ENCODE assay signal across 17 mouse cellular contexts in the genomic region with DNA sequence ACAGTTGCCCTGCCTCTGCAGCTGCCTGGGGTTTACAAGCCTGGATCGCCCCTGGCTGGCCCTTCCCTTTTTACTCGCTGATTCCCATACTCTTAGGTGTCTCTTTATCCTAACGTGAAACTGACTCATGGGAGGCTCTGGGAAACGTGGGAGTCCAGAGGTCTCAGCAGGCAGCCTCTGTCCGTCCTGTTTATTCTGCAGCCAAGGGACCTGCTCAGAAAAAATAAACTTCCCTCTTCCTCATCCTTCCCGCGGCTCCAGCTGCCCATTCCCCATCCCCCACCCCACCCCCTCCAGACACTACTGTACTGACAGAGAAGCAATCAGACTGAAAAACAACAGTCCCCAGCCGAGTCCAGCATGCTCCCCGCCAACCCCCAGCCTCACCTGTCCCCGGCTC. TPM values are rescaled to one million over a fixed set of nuclear protein-coding genes. Genes with fewer than 3 reads are reported as not detected.
DNase-seq lines count a peak whose midpoint lies in the region; ATAC-seq and TF ChIP-seq lines count a peak whose summit lies in the region.
"Had no signal": no experiment of that assay in that cellular context is flagged by ENCODE, and none has a peak within 500 bp of the region (broad histone marks: within the 10 kb centered on the region; RNA-seq: fewer than 3 reads in every experiment).

No protein-coding gene starts in this region.

- peaks cover 18% of the 10 kb centered on the region for H3K4me1 ChIP-seq in kidney, embryonic 15.5 days
- no peaks in the 10 kb centered on the region for H3K4me1 ChIP-seq in kidney, adult 2 months (ENCODE audit: control insufficient read depth, insufficient read depth, low read length)

- H3K27me3 ChIP-seq in kidney, embryonic 15.5 days, result no peaks in the 10 kb centered on the region
- no peaks in the 10 kb centered on the region for H3K27me3 ChIP-seq in kidney, adult 2 months (replicated peaks; ENCODE audit: control insufficient read depth, insufficient read depth, low read length)
- H3K27me3 ChIP-seq: embryonic facial prominence, embryonic 15.5 days; forebrain, embryonic 15.5 days; stomach, embryonic 15.5 days had no signal

- H3K9me3 ChIP-seq in kidney, embryonic 15.5 days (replicated peaks), result 0 out of 2 replicates have a peak, but pooled peaks cover 3% of the 10 kb centered on the region
- H3K9me3 ChIP-seq: embryonic facial prominence, embryonic 15.5 days; forebrain, embryonic 15.5 days; stomach, embryonic 15.5 days had no signal

- peaks cover 52% of the 10 kb centered on the region for H3K36me3 ChIP-seq in kidney, embryonic 15.5 days
- H3K36me3 ChIP-seq in kidney, adult 2 months (ENCODE audit: control insufficient read depth, insufficient read depth, low read length), result no peaks in the 10 kb centered on the region

- no peak overlapping the region for H3K9ac ChIP-seq in kidney, embryonic 15.5 days
- H3K9ac ChIP-seq: embryonic facial prominence, embryonic 15.5 days; forebrain, embryonic 15.5 days; stomach, embryonic 15.5 days had no signal

- TF ChIP-seq CTCF in gastrocnemius, adult 2 months (IDR thresholded peaks at IDR 0.05), result no peak
- no peak for TF ChIP-seq CTCF in kidney, adult 2 months (conservative IDR thresholded peaks at IDR 0.05; ENCODE audit: insufficient read depth, insufficient read length, low read depth, low read length)
- no peak for TF ChIP-seq CTCF in brain, embryonic 14.5 days (IDR thresholded peaks at IDR 0.05; ENCODE audit: borderline replicate concordance, extremely low read depth, insufficient read depth, insufficient read length)

- ATAC-seq in kidney, embryonic 15.5 days (replicated peaks; ENCODE audit: low FRiP score), result no peak
- ATAC-seq: forebrain, embryonic 15.5 days had no signal

- no peak for DNase-seq in gastrocnemius, adult 2 months
- DNase-seq in gastrocnemius, postnatal 10 days, result no peak
- no peak for DNase-seq in kidney, adult 2 months
- peak; percentile 13 for DNase-seq in brain, embryonic 14.5 days (ENCODE audit: low read depth)
- peak; percentile 39 for DNase-seq in lung, postnatal 10 days
- no peak for DNase-seq in urinary bladder, postnatal 25 days (ENCODE audit: low spot score)
- DNase-seq in frontal cortex, postnatal 14 days (ENCODE audit: low spot score in 2 of 2), result no peak
- DNase-seq: adrenal gland, adult 2 months; cerebellum, adult 9-11 months; gastrocnemius, postnatal 36 days; kidney, postnatal 25 days had no signal

- no peak overlapping the region for H3K4me2 ChIP-seq in kidney, embryonic 15.5 days
- H3K4me2 ChIP-seq: embryonic facial prominence, embryonic 15.5 days; forebrain, embryonic 15.5 days; stomach, embryonic 15.5 days had no signal

- H3K27ac ChIP-seq in gastrocnemius, adult 2 months, result 0 out of 2 replicates have a peak overlapping the region, but pooled peaks have one; percentile 1
- peak overlapping the region; percentile 47; the same call in 1 of the 2 replicates for H3K27ac ChIP-seq in kidney, embryonic 15.5 days
- no peak overlapping the region for H3K27ac ChIP-seq in kidney, adult 2 months (ENCODE audit: insufficient read depth, low read depth, low read length)
- H3K27ac ChIP-seq: embryonic facial prominence, embryonic 15.5 days; forebrain, embryonic 15.5 days; stomach, embryonic 15.5 days had no signal

- intact Hi-C loops in gastrocnemius, adult 2 months (cut with DNase I), result loop anchor here (10.0 kb wide), 1 partner anchor 308 kb away; no protein-coding TSS in a partner anchor

- no peak for TF ChIP-seq POLR2A in kidney, adult 2 months (IDR thresholded peaks at IDR 0.05; ENCODE audit: low read depth, low read length)
- no peak for TF ChIP-seq POLR2A in brain, embryonic 14.5 days (IDR thresholded peaks at IDR 0.05; ENCODE audit: borderline replicate concordance, extremely low read depth, insufficient read depth, insufficient read length, poor library complexity, severe bottlenecking)

- 11% methylated on average over 10 of the region's 10 CpGs for WGBS in kidney, embryonic 15.5 days
- WGBS in kidney, adult 2 months, result 24% methylated on average over 10 of the region's 10 CpGs

- no peak overlapping the region for H3K4me3 ChIP-seq in gastrocnemius, adult 2 months
- H3K4me3 ChIP-seq in kidney, embryonic 15.5 days (replicated peaks), result no peak overlapping the region
- H3K4me3 ChIP-seq in kidney, adult 2 months (ENCODE audit: insufficient read depth, low read depth, low read length), result no peak overlapping the region
- H3K4me3 ChIP-seq: embryonic facial prominence, embryonic 15.5 days; forebrain, embryonic 15.5 days; stomach, embryonic 15.5 days had no signal

RNA-seq across cellular contexts. Expression of a gene that starts 37.0 kb away (rescaled TPM):
- total RNA-seq in gastrocnemius, adult 2 months (2021), result 1 to 10 TPM; 4.0 to 7.2 TPM
- total RNA-seq in gastrocnemius, postnatal 10 days (2021), result 10 to 100 TPM; 18.5 to 28.3 TPM
- 33.5 and 37.3 TPM in 2 replicates for polyA plus RNA-seq in kidney, embryonic 15.5 days (2015; fragmentation: Nextera tagmentation; extraction: Ambion mirVana)
- polyA plus RNA-seq in kidney, adult 2 months (2012; rRNA removed), result 8.8 and 10.8 TPM in 2 replicates
- polyA plus RNA-seq in brain, embryonic 14.5 days (2012; rRNA removed), result 23.3 and 28.6 TPM in 2 replicates
- total RNA-seq: megakaryocyte progenitor cell, adult 5-6 weeks had no signal

RNA-seq across cellular contexts. Expression of a gene that starts 48.7 kb away (rescaled TPM):
- total RNA-seq in gastrocnemius, adult 2 months (2021), result not detected
- total RNA-seq in gastrocnemius, postnatal 10 days (2021), result not detected
- not detected in 2 replicates for polyA plus RNA-seq in kidney, embryonic 15.5 days (2015; fragmentation: Nextera tagmentation; extraction: Ambion mirVana)
- 0.65 and 1.5 TPM in 2 replicates for polyA plus RNA-seq in kidney, adult 2 months (2012; rRNA removed)
- 0.04 TPM in 1 of 2 replicates, not detected in the other for polyA plus RNA-seq in brain, embryonic 14.5 days (2012; rRNA removed)
- total RNA-seq: gastrocnemius, postnatal 36 days; left cerebral cortex, adult 18-20 months; megakaryocyte progenitor cell, adult 5-6 weeks had no signal
- polyA plus RNA-seq: embryonic facial prominence, embryonic 15.5 days; forebrain, embryonic 15.5 days had no signal

Comparison
In these comparisons a context has a peak if more than half of its experiments do, and no peak if none do; other contexts are left out.
1. DNase-seq: peak in brain, embryonic 14.5 days (single experiment) and lung, postnatal 10 days (single experiment); none in gastrocnemius, adult 2 months (single experiment), gastrocnemius, postnatal 10 days (single experiment), kidney, adult 2 months (single experiment), urinary bladder, postnatal 25 days (single experiment) and frontal cortex, postnatal 14 days (0 of 2).